16 mouse cellular contexts compared by ENCODE assay signal in genomic region chr10:80299824-80300223, GRCm38 (mm10). TPM values are rescaled to one million over a fixed set of nuclear protein-coding genes. Genes with fewer than 3 reads are reported as not detected.
DNase-seq lines count a peak whose midpoint lies in the region; ATAC-seq lines count a peak whose summit lies in the region.
"Had no signal": no experiment of that assay in that cellular context is flagged by ENCODE, and none has a peak within 500 bp of the region (broad histone marks: within the 10 kb centered on the region; RNA-seq: fewer than 3 reads in every experiment).

No protein-coding gene starts in this region.

- no peak for ATAC-seq in embryonic facial prominence, embryonic 11.5 days (replicated peaks; ENCODE audit: insufficient number of reproducible peaks, low FRiP score, low TSS enrichment, low read depth)
- ATAC-seq in midbrain, embryonic 11.5 days (ENCODE audit: low FRiP score): no peak
- ATAC-seq in CD4-positive, CD25-positive, alpha-beta regulatory T cell, adult 4 months: no peak

- WGBS in embryonic facial prominence, embryonic 11.5 days: 40% methylated on average over 10 of the region's 10 CpGs
- 44% methylated on average over 10 of the region's 10 CpGs for WGBS in hindbrain, embryonic 10.5 days
- 56% methylated on average over 10 of the region's 10 CpGs for WGBS in midbrain, embryonic 11.5 days

- H3K9ac ChIP-seq in embryonic facial prominence, embryonic 11.5 days (replicated peaks; ENCODE audit: low read length): peak overlapping the region; percentile 70
- H3K9ac ChIP-seq in midbrain, embryonic 11.5 days (ENCODE audit: low read length): peak overlapping the region; percentile 90
- H3K9ac ChIP-seq: heart, embryonic 15.5 days; limb, embryonic 15.5 days had no signal

- H3K4me3 ChIP-seq in embryonic facial prominence, embryonic 11.5 days (ENCODE audit: low read depth, low read length): peak overlapping the region; percentile 43
- peak overlapping the region; percentile 68 for H3K4me3 ChIP-seq in hindbrain, embryonic 10.5 days
- peak overlapping the region; percentile 66 for H3K4me3 ChIP-seq in midbrain, embryonic 11.5 days (ENCODE audit: low read depth, low read length)
- H3K4me3 ChIP-seq: myocyte had no signal

- no peaks in the 10 kb centered on the region; the same call in 1 of the 2 replicates for H3K36me3 ChIP-seq in embryonic facial prominence, embryonic 11.5 days (replicated peaks; ENCODE audit: control insufficient read depth, insufficient read depth, low read depth, low read length)
- peaks cover 28% of the 10 kb centered on the region for H3K36me3 ChIP-seq in hindbrain, embryonic 10.5 days
- peaks cover 5% of the 10 kb centered on the region for H3K36me3 ChIP-seq in midbrain, embryonic 11.5 days (ENCODE audit: control insufficient read depth, insufficient read depth, low read length)
- H3K36me3 ChIP-seq: heart, embryonic 15.5 days had no signal

- H3K9me3 ChIP-seq in embryonic facial prominence, embryonic 11.5 days (replicated peaks; ENCODE audit: control insufficient read depth, low read length): no peaks in the 10 kb centered on the region
- H3K9me3 ChIP-seq in hindbrain, embryonic 10.5 days: no peaks in the 10 kb centered on the region
- no peaks in the 10 kb centered on the region for H3K9me3 ChIP-seq in midbrain, embryonic 11.5 days (ENCODE audit: control insufficient read depth, low read length)
- H3K9me3 ChIP-seq: heart, embryonic 15.5 days; limb, embryonic 15.5 days had no signal

- H3K4me2 ChIP-seq in embryonic facial prominence, embryonic 11.5 days (ENCODE audit: low read depth, low read length): peak overlapping the region; percentile 43
- peak overlapping the region; percentile 65 for H3K4me2 ChIP-seq in midbrain, embryonic 11.5 days
- H3K4me2 ChIP-seq: heart, embryonic 15.5 days had no signal

- H3K27me3 ChIP-seq in embryonic facial prominence, embryonic 11.5 days (ENCODE audit: control insufficient read depth, insufficient read depth, low read length): peaks cover 40% of the 10 kb centered on the region
- peaks cover 76% of the 10 kb centered on the region for H3K27me3 ChIP-seq in hindbrain, embryonic 10.5 days (ENCODE audit: insufficient read depth, poor library complexity, severe bottlenecking)
- H3K27me3 ChIP-seq in midbrain, embryonic 11.5 days (ENCODE audit: control insufficient read depth, insufficient read depth, low read length): 0 out of 2 replicates have a peak, but pooled peaks cover 2% of the 10 kb centered on the region

- no peak overlapping the region for H3K27ac ChIP-seq in embryonic facial prominence, embryonic 11.5 days (replicated peaks; ENCODE audit: low read depth, low read length)
- H3K27ac ChIP-seq in hindbrain, embryonic 10.5 days: peak overlapping the region; percentile 96
- H3K27ac ChIP-seq in midbrain, embryonic 11.5 days (ENCODE audit: low read depth, low read length): peak overlapping the region; percentile 87
- H3K27ac ChIP-seq: heart, embryonic 15.5 days; limb, embryonic 15.5 days; stomach, postnatal 0 days had no signal

- no peaks in the 10 kb centered on the region; the same call in 1 of the 2 replicates for H3K4me1 ChIP-seq in embryonic facial prominence, embryonic 11.5 days (ENCODE audit: control insufficient read depth, insufficient read depth, low read length)
- peaks cover 87% of the 10 kb centered on the region for H3K4me1 ChIP-seq in hindbrain, embryonic 10.5 days (replicated peaks)
- H3K4me1 ChIP-seq in midbrain, embryonic 11.5 days (ENCODE audit: control insufficient read depth, insufficient read depth, low read length): peaks cover 71% of the 10 kb centered on the region

- DNase-seq in cerebellum, postnatal 25 days: peak; percentile 50 to 57
- no peak for DNase-seq in embryonic facial prominence, embryonic 11.5 days (ENCODE audit: low spot score)
- no peak for DNase-seq in hindbrain, embryonic 10.5 days (ENCODE audit: low spot score)
- DNase-seq in midbrain, embryonic 11.5 days (ENCODE audit: low spot score, missing footprints): no peak
- DNase-seq in embryo, embryonic 11 days: no peak
- DNase-seq in adrenal gland, postnatal 14 days: no peak
- no peak for DNase-seq in heart, adult 8-10 months (ENCODE audit: low spot score)
- DNase-seq: gastrocnemius, postnatal 10 days; kidney, adult 2 months; lung, postnatal 10 days; right cerebral cortex, postnatal 4 days had no signal

RNA-seq across cellular contexts. Expression of gene Apc2, which starts 4.0 kb away (rescaled TPM):
- 11.0 and 15.8 TPM in 2 replicates for polyA plus RNA-seq in embryonic facial prominence, embryonic 11.5 days (2014; fragmentation: Nextera tagmentation; extraction: Ambion mirVana)
- polyA plus RNA-seq in hindbrain, embryonic 10.5 days (2016; fragmentation: Nextera tagmentation; extraction: Ambion mirVana): 30.4 and 86.1 TPM in 2 replicates
- polyA plus RNA-seq in midbrain, embryonic 11.5 days (2014; fragmentation: Nextera tagmentation; extraction: Ambion mirVana): 63.4 and 66.5 TPM in 2 replicates
- under 1 TPM in 1 of 2 experiments, not detected in 1; 0.16 TPM for polyA plus RNA-seq in CD4-positive, CD25-positive, alpha-beta regulatory T cell, adult 4 months (2017; shearing (Covaris generic))
- 1.5 and 4.4 TPM in 2 replicates for total RNA-seq in adrenal gland, postnatal 14 days (2021)
- total RNA-seq in heart, adult 8-10 months (2022): 1 to 10 TPM; 2.2 to 3.1 (median 2.2) TPM

RNA-seq across cellular contexts. Expression of gene Rps15, which starts 7.6 kb away (rescaled TPM):
- 886 and 948 TPM in 2 replicates for polyA plus RNA-seq in embryonic facial prominence, embryonic 11.5 days (2014; fragmentation: Nextera tagmentation; extraction: Ambion mirVana)
- polyA plus RNA-seq in hindbrain, embryonic 10.5 days (2016; fragmentation: Nextera tagmentation; extraction: Ambion mirVana): 971 and 1,039 TPM in 2 replicates
- 752 and 845 TPM in 2 replicates for polyA plus RNA-seq in midbrain, embryonic 11.5 days (2014; fragmentation: Nextera tagmentation; extraction: Ambion mirVana)
- polyA plus RNA-seq in CD4-positive, CD25-positive, alpha-beta regulatory T cell, adult 4 months (2017; shearing (Covaris generic)): 1,000 to 10,000 TPM; 1,622 to 1,794 TPM
- total RNA-seq in adrenal gland, postnatal 14 days (2021): 1,072 and 1,285 TPM in 2 replicates
- 100 to 1,000 TPM; 763 to 919 (median 846) TPM for total RNA-seq in heart, adult 8-10 months (2022)

RNA-seq across cellular contexts. Expression of gene 2310011J03Rik, which starts 20.5 kb away (rescaled TPM):
- polyA plus RNA-seq in embryonic facial prominence, embryonic 11.5 days (2014; fragmentation: Nextera tagmentation; extraction: Ambion mirVana): 36.5 and 41.6 TPM in 2 replicates
- 55.6 and 60.9 TPM in 2 replicates for polyA plus RNA-seq in hindbrain, embryonic 10.5 days (2016; fragmentation: Nextera tagmentation; extraction: Ambion mirVana)
- 36.2 and 40.8 TPM in 2 replicates for polyA plus RNA-seq in midbrain, embryonic 11.5 days (2014; fragmentation: Nextera tagmentation; extraction: Ambion mirVana)
- 10 to 100 TPM; 47.1 to 59.9 TPM for polyA plus RNA-seq in CD4-positive, CD25-positive, alpha-beta regulatory T cell, adult 4 months (2017; shearing (Covaris generic))
- total RNA-seq in adrenal gland, postnatal 14 days (2021): 26.9 and 27.9 TPM in 2 replicates
- 10 to 100 TPM; 14.3 to 19.8 (median 16.3) TPM for total RNA-seq in heart, adult 8-10 months (2022)

RNA-seq across cellular contexts. Expression of gene Pcsk4, which starts 29.5 kb away (rescaled TPM):
- polyA plus RNA-seq in embryonic facial prominence, embryonic 11.5 days (2014; fragmentation: Nextera tagmentation; extraction: Ambion mirVana): 1.6 and 2.9 TPM in 2 replicates
- polyA plus RNA-seq in hindbrain, embryonic 10.5 days (2016; fragmentation: Nextera tagmentation; extraction: Ambion mirVana): 3.3 and 3.9 TPM in 2 replicates
- polyA plus RNA-seq in midbrain, embryonic 11.5 days (2014; fragmentation: Nextera tagmentation; extraction: Ambion mirVana): 1.5 and 1.8 TPM in 2 replicates
- polyA plus RNA-seq in CD4-positive, CD25-positive, alpha-beta regulatory T cell, adult 4 months (2017; shearing (Covaris generic)): 10 to 100 TPM; 11.9 to 12.3 TPM
- total RNA-seq in adrenal gland, postnatal 14 days (2021): 3.9 and 4.7 TPM in 2 replicates
- 1 to 10 TPM; 1.7 to 3.1 (median 2.7) TPM for total RNA-seq in heart, adult 8-10 months (2022)

RNA-seq across cellular contexts. Expression of gene Reep6, which starts 29.9 kb away (rescaled TPM):
- 4.3 and 4.5 TPM in 2 replicates for polyA plus RNA-seq in embryonic facial prominence, embryonic 11.5 days (2014; fragmentation: Nextera tagmentation; extraction: Ambion mirVana)
- polyA plus RNA-seq in hindbrain, embryonic 10.5 days (2016; fragmentation: Nextera tagmentation; extraction: Ambion mirVana): 7.2 and 11.2 TPM in 2 replicates
- 4.0 and 4.5 TPM in 2 replicates for polyA plus RNA-seq in midbrain, embryonic 11.5 days (2014; fragmentation: Nextera tagmentation; extraction: Ambion mirVana)
- under 1 TPM in 1 of 2 experiments, not detected in 1; 0.51 TPM for polyA plus RNA-seq in CD4-positive, CD25-positive, alpha-beta regulatory T cell, adult 4 months (2017; shearing (Covaris generic))
- 16.0 and 45.2 TPM in 2 replicates for total RNA-seq in adrenal gland, postnatal 14 days (2021)
- total RNA-seq in heart, adult 8-10 months (2022): 1 to 10 TPM; 3.1 to 7.6 (median 5.0) TPM

Comparison
In these comparisons a context has a peak if more than half of its experiments do, and no peak if none do; other contexts are left out.
1. DNase-seq: peak in cerebellum, postnatal 25 days (2 of 2); none in embryonic facial prominence, embryonic 11.5 days (single experiment), hindbrain, embryonic 10.5 days (single experiment), midbrain, embryonic 11.5 days (single experiment), embryo, embryonic 11 days (single experiment), adrenal gland, postnatal 14 days (single experiment) and heart, adult 8-10 months (single experiment).
2. RNA of gene Apc2, which starts 4.0 kb away (polyA plus RNA-seq): 30.4 to 86.1 TPM in hindbrain, embryonic 10.5 days, 63.4 to 66.5 TPM in midbrain, embryonic 11.5 days and 11.0 to 15.8 TPM in embryonic facial prominence, embryonic 11.5 days; 0.16 TPM in CD4-positive, CD25-positive, alpha-beta regulatory T cell, adult 4 months; every median in the first group is over 10 times any median in the second.
3. Peak in every context shown above with its lines, with median percentiles within 50 percentile points of each other: H3K4me3 ChIP-seq.